Mouse (Mus musculus): ENCODE results near the gene Cog1.

The Cog1 gene

DNA sequence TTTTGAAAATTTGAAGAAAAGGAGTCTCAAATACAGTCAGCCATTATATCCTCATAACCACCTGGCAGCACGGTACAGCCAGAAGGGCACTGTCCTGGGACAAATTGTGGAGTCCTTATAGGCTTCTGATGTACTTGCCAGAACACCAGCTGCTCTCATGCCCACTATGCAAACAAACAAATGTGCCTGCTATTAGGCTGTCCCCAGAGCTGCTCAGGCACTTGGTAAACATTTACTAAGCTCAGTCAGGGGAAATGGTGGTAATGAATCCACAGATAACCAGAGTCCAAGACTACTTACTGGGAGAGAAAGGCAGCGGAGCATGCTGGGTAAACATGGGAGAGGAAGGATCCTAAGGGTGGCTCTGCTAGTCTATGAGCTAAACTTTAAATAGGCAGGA, 18.2 kb downstream of the Cog1 start:
- DNase-seq (ENCODE audit: low spot score in 2 of 2) = no peak

DNA sequence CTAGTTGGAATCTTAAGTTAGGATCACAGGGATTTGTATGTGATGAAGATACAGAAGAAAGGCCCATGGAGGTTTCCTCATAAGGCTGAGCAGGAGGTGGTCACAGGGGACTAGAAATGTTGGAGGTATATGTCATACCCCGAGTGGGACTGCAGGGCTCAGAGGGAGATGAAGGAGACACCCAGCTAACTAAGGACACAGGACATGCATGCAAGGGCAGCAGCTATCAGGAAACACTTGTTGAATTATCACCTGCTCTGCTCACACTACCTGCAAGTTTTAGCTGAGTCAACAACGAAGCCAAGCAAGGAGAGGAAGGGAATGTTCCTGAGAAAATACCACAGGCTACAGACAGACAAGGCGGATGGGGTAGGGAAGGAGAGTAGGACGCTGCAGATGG, 18.7 kb downstream of the Cog1 start:
- DNase-seq (ENCODE audit: low spot score in 2 of 2) = no peak

DNA sequence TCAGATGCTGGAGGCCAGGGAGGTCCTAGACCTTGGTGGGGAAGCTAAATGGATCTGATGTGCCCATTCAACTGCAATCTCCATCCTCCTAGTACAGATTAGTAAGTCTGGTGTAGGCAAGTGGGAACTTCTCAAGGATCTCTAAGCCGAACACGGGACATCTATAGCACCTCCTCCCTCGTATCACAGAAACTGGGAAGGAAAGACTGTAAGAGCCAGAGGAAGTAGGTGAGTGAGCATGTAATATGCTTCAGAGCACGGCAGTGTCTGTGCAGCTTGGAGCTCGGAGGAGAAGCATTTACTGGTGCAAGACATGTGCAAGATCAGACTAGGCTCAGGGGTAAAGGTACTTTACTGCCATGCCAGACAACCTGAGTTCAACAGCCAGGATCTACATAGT, 19.9 kb downstream of the Cog1 start:
- no peak for DNase-seq (ENCODE audit: low spot score in 2 of 2)

DNA sequence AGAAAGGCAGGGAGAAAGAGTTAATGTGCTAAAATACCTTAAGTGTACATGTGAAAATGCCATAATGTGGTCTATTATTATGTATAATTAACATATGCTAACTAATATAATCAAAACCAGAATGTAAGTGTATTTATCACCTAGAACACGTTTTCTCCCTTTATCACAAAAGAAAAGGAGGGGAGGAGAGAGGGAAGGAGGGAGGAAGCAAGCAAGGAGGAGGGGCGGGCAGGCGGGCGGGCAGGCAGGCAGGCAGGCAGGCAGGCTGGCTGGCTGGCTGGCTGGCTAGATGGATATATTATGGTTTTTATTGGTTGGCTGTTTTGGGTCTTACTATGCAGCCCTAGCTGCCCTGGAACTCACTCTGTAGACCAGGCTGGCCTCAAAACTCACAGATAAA, 20.7 kb downstream of the Cog1 start:
- DNase-seq (ENCODE audit: low spot score in 2 of 2) = no peak

DNA sequence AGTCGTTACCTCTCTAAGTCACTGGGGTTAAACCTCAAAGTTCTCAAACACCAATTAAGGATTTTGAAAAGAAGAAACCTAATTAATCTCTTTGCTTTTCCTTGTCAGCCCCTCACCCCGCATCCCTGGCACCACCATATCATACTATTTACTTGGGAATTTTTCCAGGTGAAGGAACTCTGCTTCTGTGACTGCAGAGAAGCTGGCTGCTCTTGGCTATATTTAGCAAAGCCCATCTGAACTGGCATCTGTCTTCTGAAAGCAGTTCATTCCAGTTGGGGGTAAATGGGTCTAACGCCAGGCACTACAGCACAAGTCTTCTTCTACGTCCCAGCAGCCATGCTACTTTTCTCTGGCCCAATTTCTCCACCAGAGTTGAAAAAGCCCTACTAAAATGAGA, 24.6 kb downstream of the Cog1 start:
- DNase-seq (ENCODE audit: low spot score in 2 of 2) = no peak

DNA sequence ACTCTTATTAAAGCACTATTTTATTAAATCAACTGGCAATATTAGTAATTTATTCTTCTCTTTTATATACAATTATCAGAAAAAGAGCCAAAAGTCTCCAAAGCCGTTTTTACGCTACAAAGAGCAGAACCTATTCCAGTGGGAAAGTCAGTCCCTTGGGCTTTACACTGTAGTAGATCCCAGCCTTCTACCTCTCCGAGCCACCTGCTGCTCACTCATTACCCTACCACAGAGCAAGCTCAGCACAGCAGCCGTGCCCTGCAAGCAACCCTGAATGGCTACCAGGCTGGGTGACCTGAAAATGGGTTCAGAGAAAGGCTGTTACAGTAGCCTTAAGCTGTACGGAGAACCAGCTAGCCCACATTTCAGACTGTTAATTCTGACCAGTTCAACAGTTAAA, 25.6 kb downstream of the Cog1 start:
- DNase-seq (ENCODE audit: low spot score in 2 of 2) = no peak

DNA sequence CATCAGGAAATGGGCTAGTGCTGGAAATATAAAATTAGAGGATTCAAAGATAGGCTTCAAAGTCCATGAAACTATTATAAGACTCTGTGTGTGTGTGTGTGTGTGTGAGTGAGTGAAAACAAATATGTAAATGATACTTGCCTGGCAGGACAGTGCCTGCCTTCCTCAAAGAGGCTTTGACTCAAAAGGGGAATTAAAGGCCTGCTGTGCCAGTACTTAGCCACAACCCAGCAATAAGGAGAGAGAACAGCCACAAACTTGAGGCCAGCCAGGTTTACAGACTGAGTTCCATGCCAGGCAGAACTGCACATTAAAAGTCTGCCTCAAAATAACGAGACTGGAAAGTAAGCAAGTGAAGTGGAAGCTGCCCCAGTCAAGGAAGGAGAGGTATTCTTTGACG, 27.9 kb downstream of the Cog1 start:
- DNase-seq (ENCODE audit: low spot score in 2 of 2) = no peak

DNA sequence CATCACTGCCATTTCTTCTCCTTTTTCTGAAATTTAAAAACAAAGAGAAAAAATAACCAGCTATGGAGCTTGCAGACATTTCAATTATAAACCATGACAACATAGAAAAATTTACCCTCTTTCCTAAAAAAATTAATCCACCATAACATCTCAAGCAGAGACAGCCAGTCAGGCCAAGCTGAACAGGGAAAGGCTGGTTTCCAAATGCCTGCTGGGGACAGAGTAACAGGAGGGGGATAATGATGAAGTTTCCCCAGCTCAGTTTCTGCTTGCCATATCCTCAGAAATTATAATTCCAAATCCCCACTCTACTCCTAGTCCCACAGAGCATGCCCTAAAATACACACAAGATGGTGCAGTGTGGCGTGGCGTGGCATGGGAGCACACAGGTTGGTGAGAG, 28.4 kb downstream of the Cog1 start:
- no peak for DNase-seq (ENCODE audit: low spot score in 2 of 2)

DNA sequence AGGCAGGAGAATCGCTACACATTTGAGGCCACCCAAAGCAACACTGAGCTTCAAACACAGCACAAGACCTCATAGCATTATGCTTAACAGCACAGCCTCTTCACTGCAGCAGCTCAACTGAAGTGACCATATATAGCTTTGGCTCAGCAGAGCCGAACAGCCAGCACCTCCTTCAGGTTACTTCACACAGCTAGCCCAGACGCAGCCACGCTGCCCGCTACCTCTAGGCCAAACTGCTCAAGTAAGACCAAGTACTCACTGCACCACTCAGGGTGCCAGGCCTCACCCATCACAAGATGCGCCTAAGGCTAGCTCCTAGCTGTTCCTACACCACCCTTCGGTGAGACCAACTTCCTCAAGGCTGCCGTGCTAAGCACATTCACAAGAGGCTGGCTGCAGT, 29.4 kb downstream of the Cog1 start:
- DNase-seq (ENCODE audit: low spot score in 2 of 2) = no peak

DNA sequence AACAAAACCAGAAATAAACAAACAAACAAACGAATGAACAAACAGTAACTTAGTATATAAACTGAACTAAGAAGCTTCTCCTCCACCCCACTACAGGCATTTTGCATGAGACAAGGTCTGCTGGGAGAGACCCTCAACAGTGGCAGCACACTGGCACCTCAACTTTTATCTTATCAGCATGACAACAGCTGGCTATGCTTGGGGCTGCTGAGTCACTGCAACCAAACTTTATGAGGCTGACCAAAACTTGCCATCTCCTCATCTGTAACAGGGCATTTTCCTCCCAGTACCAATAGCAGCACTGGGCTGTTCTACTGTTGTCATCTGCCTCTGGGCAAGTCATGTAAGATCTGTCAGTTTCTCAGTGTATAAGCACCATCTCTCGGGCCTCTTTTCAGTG, 32.0 kb downstream of the Cog1 start:
- DNase-seq (ENCODE audit: low spot score in 2 of 2) = no peak

DNA sequence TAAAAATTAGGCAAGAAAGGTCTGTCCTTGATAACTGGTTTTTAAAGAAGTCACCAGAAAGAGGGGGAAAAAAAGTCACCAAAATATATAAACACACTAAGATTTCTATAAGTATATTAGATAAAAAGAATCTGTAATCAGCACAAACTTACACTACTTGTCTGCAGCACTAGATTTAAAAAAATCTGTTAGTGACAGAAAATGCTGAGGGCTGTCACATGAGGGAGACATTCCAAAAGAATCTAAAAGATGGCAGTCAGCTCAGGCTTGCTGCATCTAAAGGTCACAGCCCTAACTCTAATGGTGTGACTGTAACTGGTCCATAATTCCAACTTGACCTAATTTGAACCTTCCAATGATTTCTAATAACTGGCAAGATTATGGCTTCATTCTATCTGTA, 33.0 kb downstream of the Cog1 start:
- DNase-seq (ENCODE audit: low spot score in 2 of 2) = no peak

DNA sequence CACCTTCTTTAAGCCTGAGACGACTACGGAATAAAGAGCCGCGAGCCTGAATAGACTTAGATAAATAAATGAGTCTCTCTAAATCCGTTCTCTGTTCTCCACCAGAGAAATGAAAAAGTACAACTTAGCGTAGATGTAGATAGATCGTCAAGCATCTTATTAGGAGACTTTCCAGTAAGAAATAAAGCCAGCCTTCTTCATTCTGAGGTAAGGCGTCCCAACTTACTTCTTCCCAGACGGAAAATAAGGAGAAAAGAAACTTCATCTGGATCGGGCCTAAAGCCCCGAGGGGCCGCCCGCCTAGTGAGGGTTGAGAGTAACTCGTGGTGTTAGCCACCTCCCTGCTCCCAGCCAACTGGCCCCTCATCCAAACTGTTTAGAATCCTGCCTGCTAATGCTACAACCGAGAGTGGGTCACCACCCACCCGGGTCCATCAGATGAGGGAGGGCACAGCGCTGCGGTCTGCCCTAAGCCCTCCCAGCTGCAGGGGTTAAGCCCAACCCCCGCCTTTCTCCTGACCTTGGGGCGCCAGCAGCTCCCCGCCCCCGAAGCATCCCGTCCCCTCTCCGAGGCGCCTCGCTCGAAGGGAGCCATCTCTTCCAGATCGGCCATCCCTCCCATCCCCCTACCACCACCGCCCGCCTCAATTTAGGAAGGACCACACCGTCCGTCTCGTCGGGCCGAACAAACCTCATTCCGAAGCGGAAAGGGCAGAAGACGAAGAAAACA, 34.1 kb downstream of the Cog1 start:
- peak; percentile 18 to 22 for DNase-seq (ENCODE audit: low spot score in 2 of 2)

DNA sequence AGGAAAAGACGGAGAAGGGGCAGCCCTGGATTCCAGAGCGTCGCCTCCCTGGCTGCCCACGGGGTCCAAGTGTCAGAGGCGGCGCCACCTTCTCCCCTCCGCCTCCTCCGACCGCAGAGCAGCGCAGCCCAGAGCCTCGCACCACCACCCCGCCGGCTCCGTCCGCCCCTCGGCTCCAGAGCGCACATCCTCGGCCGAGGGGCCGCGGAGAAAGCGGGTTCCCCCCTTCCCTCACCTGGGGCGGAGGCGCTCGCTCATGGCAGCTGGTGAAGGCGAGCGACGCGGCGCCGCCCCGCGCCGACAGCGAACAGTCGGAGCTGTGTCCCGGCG, 34.6 kb downstream of the Cog1 start:
- DNase-seq (ENCODE audit: low spot score in 2 of 2) = no peak

DNA sequence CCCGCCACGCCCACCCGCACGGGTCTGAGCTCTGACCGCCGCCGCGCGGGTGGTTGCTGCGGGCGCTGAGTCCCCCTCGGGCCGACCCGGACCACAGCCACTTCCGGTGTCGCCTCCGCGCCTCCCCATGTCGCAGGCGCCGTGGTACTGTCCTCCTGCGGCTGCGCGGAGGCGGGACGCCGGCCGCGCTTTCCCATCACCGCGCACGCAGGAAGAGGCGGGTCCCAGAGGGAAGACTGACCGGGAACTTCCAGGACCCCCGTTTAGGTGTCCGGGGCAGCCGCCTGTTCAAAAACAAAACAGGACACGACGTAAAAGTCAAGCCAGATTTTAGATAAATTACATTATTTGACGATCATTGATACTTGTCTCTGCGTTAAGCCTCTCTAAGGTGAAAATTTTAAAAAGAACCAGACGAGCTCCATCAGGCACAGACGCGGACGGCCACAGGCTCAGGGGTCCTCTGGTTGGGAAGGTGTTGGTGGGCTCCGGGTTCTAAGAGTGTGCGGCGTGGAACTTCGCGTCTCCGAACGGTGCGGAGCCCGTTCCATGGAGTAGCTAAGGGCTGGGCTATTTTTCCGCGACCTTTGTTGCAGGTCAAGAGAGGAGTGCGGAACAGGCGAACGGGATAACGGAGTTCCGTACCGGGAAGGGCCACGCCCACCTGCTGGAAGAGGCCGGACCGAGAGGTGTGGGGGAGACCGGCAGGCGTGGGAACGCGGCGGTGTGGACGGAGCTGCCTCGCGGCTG, 35.2 kb downstream of the Cog1 start, which contains the start of the genes Fam104a and D11Wsu47e:
TSS of gene Fam104a (minus strand) at position 199 of the 750 bp plus-strand sequence.
TSS of gene D11Wsu47e (plus strand) at position 456 of the 750 bp plus-strand sequence.
- DNase-seq (ENCODE audit: low spot score in 2 of 2) = peak; percentile 94 to 95

DNA sequence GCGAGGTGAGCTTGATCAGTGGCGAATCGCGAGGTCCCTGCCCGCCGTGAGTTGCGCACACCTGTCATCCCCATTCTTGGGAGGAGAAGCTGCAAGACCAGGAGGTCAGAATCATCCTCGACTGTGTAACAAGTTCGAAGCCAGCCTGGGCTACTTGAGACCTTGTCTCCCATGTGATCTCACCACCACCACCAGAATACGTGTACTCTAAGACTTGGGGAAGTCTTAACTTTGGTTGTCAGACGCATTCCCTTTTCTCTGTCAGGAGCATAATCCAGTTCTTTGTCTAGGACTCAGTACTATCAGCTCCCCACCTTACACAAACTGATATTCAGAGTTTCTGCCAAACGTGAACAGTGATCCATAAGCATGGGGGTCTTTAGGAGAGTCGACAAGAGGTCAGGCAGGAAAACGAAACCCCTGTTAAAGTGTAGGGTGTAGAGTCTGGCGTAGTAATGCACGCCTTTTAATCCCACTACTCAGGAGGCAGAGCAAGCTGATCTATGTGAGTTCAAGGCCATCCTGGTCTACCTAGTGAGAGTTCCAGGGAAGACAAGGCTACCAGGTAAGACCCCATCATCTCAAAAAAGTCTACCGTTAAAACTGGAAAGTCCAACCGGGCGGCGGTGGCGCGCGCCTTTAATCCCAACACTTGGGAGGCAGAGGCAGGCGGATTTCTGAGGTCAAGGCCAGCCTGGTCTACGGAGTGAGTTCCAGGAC, 35.9 kb downstream of the Cog1 start:
- no peak for DNase-seq (ENCODE audit: low spot score in 2 of 2)

DNA sequence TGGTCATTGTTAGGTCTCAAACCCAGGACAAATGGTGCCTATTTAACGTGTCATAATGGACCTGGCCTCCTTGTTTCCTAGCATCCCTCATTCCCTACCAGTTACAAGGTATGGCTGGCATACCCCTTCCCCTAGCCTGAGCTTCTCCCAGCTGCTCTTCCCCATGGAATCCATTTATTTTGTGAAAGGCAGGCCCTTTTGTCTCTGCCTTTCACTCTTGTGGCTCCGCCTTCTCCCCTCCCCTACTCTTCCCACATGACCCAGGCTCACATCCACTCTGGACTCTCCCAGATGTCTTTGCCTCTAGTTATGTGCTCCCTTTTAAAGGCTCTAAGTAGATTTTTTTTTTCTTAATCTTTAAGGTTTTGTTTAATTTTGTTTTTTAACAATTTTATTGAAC, 38.1 kb downstream of the Cog1 start:
- DNase-seq (ENCODE audit: low spot score in 2 of 2) = no peak

DNA sequence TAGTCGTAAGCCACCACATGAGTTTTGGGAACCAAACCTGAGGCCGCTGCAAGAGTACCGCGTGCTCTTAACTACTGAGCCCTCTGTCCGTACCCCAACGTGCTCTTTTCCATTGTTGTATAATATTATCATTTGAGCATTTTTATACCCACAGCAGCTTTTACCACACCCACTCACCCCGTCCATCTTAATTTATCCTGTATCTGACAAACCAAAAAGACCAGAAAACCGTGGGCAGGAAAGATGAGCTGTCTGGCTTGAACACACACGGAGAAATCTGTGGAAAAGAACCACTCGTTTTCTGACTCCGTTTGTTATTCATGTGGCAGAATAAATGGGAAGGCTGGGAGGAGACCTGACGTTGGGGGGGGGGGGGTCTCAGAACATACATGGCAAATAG, 41.5 kb downstream of the Cog1 start:
- no peak for DNase-seq (ENCODE audit: low spot score in 2 of 2)

DNA sequence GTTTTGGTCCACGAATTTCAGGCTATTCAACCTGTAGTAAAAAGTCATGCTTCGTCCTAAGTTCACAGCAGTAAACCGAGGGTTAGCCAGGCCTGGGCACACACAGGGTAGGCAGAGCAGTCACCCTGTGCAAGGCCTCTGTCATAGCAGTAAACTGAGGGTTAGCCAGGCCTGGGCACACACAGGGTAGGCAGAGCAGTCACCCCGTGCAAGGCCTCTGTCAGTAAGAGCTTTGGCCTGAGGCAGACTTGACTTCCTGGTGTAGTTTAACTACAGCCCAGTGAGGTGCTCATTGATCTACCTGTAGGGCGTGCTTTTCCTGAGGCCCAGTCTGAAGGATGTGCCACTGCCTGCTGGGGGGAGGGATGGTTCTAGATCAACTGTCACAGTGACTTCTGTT, 42.3 kb downstream of the Cog1 start:
- no peak for DNase-seq (ENCODE audit: low spot score in 2 of 2)

DNA sequence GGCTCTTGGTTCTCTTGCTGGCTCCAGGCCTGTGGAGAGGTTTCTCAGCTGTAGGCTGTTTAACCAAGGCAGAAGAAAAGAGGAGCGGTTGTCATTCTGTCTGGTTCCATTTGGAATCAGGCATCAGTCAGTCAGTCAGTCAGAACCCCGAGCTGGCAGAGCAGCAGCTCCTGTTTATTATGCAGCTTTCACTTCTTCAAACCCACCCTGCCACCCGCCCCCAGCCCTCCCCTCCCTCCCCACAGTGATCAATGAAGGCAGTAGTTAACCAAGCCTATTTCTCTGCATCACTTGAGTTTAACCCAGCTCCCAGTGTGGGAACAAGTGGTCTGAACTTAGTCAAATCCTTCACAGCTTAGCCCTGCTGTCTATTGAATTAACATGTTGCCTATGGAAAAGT, 42.9 kb downstream of the Cog1 start:
- no peak for DNase-seq (ENCODE audit: low spot score in 2 of 2)

DNA sequence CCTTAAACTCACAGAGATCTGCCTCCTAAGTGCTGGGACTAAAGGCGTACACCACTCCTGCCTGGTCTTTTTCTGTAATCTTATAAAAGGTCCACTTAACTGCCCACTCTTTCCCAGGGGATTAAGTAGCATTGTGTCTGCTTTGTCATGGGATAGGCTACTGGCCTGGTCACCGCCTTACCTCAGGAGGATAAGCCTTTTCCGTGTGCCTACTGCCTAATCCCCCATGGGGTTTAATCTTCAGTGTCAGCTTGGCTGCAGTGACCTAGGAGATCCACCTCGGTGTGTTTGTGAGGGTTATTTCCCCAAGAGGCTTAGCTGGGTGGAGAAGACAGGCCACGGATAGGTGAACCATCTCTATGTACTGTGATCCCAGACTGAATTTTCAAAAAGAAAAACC, 48.6 kb downstream of the Cog1 start:
- DNase-seq (ENCODE audit: low spot score in 2 of 2) = no peak

DNA sequence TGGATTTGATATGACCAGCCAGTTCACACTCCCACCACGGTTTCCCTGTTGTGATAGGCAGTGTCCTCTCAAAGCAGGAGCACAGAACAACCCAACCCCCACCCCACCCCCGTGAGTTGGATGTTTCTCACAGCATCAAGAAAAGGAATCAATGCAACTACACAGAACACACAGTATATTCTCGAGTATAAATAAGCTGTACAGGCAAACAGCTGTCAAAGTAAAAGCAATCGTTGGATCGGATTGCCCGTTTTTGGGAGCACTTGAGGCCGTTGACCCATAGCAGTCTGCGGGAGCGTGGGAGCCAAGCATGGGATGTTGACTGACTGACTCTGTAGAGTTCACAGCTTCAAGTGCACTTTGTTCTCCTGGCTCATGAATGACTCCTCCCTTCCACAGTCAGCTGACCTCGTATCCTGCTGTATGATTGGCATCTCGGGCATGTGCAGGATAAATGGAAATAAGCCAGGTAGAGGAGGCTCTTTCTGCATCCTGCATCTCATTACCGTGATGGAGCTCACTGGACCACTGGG, 49.1 kb downstream of the Cog1 start:
- no peak for DNase-seq (ENCODE audit: low spot score in 2 of 2)

DNA sequence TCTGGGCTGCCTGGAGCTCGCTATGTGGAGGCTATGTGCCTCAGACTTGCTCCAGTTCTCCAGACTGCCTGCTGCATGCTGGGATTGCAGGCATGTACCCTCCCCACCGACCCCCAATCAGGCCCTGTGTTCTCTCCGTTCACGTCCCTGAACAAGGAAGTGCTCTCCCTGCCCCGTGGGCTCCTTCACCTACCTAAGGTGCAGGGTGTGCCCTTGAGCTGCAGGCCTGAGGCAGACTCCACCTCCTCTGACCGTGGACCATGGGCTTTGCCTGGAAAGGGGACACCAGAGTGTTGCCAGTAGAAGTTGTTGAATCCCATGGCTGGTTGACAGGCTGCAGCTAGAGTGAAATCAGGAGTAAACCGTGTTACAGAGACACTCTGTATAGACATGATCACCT, 50.7 kb downstream of the Cog1 start:
- DNase-seq (ENCODE audit: low spot score in 2 of 2) = no peak

DNA sequence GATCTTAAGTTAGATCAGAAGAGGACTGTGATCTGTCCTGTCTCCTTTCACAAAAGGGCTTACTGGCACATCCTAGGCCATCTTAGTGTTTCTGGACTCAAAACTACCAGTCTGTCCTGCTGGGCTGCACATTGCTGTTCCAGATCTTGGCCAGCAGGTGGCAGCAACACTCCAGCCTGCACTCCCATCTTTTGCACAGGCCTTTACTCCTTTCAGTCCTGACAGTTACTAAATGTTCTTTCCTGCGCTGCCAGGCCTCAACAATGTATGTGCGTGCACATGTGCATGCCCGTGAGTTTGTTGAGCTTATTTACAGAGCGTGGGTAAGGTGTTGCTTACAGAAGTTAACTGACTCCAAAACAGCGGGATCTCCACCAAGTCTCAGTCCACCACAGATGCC, 54.8 kb downstream of the Cog1 start:
- peak; percentile 69 to 81 for DNase-seq (ENCODE audit: low spot score in 2 of 2)
